Mouse (Mus musculus) liver, adult 2 months (tissue): ENCODE data around the gene Bub1b.

Experiments
- CTCF ChIP-seq: fragments of 200-500 bp; IDR thresholded peaks from 2 replicates; pipeline ENCODE4 v1.5.1; 2011; ENCODE audit warnings: low read depth, low read length, control low read depth
- POLR2A ChIP-seq: fragments of 200-500 bp; IDR thresholded peaks from 2 replicates; pipeline ENCODE4 v1.6.1; 2011; ENCODE audit warnings: low read length, control low read depth; ENCODE audit not compliant: insufficient read depth; ENCODE audit errors: extremely low read depth

- no peak for TF ChIP-seq CTCF
- TF ChIP-seq POLR2A: no peak
Observed at GRCm38 (mm10) chr2:118687791-118688190, 89.8 kb downstream of the Bub1b start.
